Mouse (Mus musculus): ENCODE results near the gene Vwa5b2.
A peak's percentile ranks its signal among the peaks of the same experiment; 100 is the strongest.

Gene Vwa5b2

DNA sequence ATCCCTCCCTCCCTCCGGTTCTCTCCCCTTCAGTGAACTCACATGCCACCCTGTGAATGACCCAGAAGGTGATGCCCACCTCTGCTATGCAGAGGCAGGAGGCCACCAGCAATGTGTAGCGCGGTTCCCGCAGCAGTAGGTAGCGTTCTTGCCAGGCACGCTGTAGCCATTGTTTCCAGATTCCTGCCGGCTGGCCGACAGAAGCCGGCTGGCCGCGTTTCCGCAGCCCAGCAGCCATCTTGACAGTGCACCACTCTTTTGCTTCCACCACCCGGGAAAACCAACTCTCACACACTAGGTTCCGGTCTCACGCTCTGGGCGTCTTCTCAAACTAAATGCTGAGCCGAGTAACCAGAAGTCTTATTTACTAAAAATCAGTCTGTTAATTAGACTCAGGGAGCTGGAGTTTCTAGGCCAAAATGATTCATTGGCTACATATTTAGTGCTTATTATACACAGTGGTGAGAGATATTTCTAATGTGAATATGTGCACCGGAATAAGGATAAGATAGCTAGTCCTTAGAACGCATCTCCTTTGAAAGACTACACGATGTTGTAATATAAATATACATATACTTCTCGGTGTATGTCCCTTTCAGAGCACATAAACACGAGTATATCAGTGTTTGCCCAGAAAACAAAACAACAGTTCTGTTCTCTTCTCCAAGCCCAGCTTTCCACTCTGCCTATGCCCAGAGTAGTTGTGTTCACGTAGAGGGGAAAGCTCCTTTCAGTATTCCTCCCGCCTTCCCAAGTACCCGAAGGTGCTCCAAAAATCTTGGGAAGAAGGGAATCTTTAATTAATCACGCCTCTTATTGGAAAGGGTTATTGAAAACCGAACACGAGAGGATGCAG lies 21.5 kb downstream of the Vwa5b2 start:
- DNase-seq (ENCODE audit: low spot score in 2 of 2): peak; percentile 44 to 70

- peak; percentile 70 to 73 for DNase-seq (ENCODE audit: low spot score in 2 of 2)
Measured at GRCm38 (mm10) chr16:20611357-20612227, 22.3 kb downstream of the Vwa5b2 start, which contains the start of the genes Eef1akmt4, Gm49333 and Alg3. Eef1akmt4 (plus strand) TSS chr16:20611593. Gm49333 (plus strand) TSS chr16:20611610. Alg3 (minus strand) TSS chr16:20611735.

- no peak for DNase-seq (ENCODE audit: low spot score in 2 of 2)
Measured at GRCm38 (mm10) chr16:20619541-20620398, 30.5 kb downstream of the Vwa5b2 start.

GRCm38 (mm10) chr16:20620399-20620735 lies 31.1 kb downstream of the Vwa5b2 start:
- no peak for DNase-seq (ENCODE audit: low spot score in 2 of 2)

DNA sequence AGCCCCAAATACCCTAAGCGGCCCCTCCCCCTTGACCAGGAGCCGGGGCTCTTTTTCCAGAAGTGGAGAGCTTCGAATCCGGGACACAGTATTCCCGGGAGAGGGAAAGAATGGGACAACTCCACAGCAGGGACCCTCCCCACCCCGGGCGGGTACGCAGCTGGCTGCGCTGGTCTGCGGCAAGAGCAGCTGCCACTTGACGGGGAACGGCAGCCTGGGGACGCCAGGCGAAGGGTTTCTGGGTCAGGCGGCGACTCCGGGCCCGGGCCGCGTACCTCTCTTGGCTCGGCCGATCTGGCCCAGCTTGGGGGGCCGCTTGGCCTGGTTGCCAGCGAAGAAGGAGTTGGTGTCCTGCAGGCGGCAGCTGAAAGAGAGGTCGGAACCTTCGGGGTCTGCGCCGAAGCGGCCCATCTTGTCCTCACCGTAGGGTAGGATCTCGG lies 31.5 kb downstream of the Vwa5b2 start:
- peak in 1 of 2 experiments; percentile 14 for DNase-seq (ENCODE audit: low spot score in 2 of 2)

DNA sequence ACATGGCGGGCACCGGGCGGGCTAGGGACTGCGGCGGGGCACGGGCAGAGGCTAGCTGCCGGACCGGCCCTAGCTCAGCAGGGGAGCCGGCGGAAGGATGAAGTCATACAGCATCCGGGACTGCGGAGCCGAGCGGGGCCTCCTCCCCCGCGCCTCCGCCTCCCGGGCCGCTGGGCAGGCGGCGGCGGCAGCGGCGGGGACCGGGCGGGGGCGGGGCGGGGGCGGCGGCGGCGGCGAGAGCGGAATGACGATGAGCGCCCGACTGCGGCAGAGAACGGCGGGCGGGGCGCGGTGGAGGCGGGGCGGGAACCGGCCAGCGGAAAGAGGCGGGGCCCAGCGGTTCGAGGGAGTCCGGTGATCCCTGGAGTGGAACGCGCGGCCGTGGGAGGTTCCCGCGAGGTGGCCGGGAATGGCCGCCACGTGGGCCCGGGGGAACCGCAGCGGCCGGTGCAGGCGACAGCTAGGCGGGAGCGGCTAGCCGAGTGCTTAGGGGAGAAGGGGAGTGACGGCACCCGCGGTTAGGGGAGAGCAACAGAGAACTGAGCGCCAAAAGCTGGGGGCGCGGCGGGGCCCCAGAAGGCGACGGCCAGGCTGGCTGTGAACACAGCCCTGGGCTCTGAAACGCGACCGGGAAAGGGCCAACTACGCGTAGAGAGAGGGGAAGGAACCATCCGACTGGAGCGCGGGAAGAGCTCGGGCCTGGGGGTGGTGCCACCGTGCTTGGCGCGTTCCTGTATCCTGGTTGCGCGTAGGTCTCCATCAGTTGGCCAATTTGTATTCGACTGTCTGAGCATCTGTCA lies 32.1 kb downstream of the Vwa5b2 start, which contains the start of gene Camk2n2:
TSS of gene Camk2n2 (minus strand) at position 97 of the 800 bp plus-strand sequence.
- peak in 1 of 2 experiments; percentile 35 for DNase-seq (ENCODE audit: low spot score in 2 of 2)

- DNase-seq (ENCODE audit: low spot score in 2 of 2): peak in 1 of 2 experiments; percentile 16
Measured at GRCm38 (mm10) chr16:20621991-20622685, 32.9 kb downstream of the Vwa5b2 start.

- no peak for DNase-seq (ENCODE audit: low spot score in 2 of 2)
Measured at GRCm38 (mm10) chr16:20623211-20623610, 33.9 kb downstream of the Vwa5b2 start.

DNA sequence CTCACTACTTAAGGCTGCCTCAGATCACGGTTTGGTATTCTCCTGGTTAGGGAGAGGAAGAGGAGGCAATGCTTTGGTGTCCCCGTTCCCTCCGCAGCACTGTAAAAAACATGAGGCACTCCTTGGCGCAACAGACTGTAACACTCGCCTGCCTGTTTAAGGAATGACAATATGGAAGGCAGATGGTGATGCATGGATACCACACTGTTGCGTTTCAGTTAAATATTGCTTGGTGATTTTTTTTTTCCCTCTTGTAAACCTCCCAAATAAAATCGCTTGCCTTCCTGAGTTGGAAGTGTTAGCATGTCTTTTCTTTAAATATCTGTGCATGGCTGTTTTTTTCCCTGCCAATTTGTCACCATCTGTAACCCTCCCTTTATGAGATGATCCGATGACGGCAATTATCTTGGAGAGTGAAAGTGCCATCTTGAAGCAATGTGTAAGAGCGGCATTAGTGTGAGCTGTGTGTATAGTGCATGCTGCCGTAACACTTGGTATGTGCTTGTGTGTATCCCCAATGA lies 39.7 kb downstream of the Vwa5b2 start:
- no peak for DNase-seq (ENCODE audit: low spot score in 2 of 2)

- no peak for DNase-seq (ENCODE audit: low spot score in 2 of 2)
Measured at GRCm38 (mm10) chr16:20629731-20630634, 40.7 kb downstream of the Vwa5b2 start, which contains the start of gene Ece2. Ece2 (plus strand) TSS chr16:20629828.

- no peak for DNase-seq (ENCODE audit: low spot score in 2 of 2)
Measured at GRCm38 (mm10) chr16:20637410-20637809, 48.1 kb downstream of the Vwa5b2 start.

DNA sequence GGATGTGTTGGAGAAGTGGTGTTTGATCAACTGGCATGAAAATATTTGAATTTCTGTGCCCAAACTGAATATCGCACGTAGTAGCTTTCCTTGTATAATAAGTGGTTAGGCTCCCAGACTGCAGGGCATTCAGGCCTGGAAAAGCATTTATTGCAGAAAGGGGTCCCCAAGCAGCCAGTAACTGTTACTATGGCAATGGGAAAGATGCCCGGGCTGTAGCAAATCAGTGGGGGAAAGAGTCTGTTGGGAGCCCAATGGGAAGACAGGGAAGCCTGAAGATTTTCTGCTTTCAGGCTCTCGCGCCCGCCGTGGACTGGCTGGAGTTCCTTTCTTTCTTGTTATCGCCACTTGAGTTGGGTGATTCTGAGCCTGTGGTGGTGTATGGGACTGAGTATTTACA lies 49.1 kb downstream of the Vwa5b2 start:
- DNase-seq (ENCODE audit: low spot score in 2 of 2): no peak

DNA sequence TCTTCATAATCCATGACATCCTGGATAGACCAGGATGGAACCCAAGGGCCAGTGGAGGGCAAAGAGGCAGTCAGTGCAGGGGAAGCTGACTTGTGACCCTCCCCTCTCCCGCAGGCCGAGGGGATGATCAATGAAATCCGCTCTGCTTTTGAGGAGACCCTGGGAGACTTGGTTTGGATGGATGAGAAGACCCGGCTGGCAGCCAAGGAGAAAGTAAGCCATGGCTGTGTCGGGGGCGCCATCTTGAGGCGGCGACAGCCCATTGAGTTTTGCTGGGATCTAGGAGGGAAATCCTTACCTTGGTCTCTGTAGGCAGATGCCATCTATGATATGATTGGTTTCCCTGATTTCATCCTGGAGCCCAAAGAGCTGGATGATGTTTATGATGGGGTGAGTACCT lies 52.9 kb downstream of the Vwa5b2 start:
- DNase-seq (ENCODE audit: low spot score in 2 of 2): peak; percentile 25 to 63

GRCm38 (mm10) chr16:20643911-20644310 lies 54.6 kb downstream of the Vwa5b2 start:
- no peak for DNase-seq (ENCODE audit: low spot score in 2 of 2)

- DNase-seq (ENCODE audit: low spot score in 2 of 2): peak; percentile 86 to 94
Measured at GRCm38 (mm10) chr16:20651076-20651946, 62.0 kb downstream of the Vwa5b2 start, which contains the start of gene Psmd2. Psmd2 (plus strand) TSS chr16:20651652.

GRCm38 (mm10) chr16:20651947-20652310 lies 62.7 kb downstream of the Vwa5b2 start:
- no peak for DNase-seq (ENCODE audit: low spot score in 2 of 2)

DNA sequence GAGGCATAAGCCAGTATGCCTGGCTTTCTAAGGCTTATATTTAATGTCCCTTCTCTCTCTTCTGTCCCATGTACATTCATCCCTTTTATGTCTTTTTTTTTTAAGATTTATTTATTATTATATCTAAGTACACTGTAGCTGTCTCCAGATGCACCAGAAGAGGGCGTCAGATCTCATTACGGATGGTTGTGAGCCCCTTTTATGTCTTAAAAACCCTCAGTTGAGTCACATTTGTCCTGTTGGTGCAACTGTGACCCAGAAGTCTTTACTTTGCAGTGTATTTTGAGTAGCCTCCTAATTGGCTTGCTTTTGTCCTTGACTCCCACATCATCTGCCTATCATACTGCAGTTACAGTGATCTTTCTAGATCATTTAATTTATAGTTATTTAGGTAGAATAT lies 64.0 kb downstream of the Vwa5b2 start:
- DNase-seq (ENCODE audit: low spot score in 2 of 2): no peak
